Mouse (Mus musculus) C2C12 (cell line): ENCODE measurements around the gene Serinc4.

ENCODE experiments used
- CTCF ChIP-seq: IDR thresholded peaks from one replicate; pipeline ENCODE4 v1.5.1; 2011; ENCODE audit not compliant: control insufficient read depth, insufficient read depth, insufficient read length
- MYOD1 ChIP-seq: IDR thresholded peaks from one replicate; pipeline ENCODE4 v1.6.1; 2011; ENCODE audit warnings: low read depth; ENCODE audit not compliant: control insufficient read depth, insufficient read length
- USF1 ChIP-seq: IDR thresholded peaks from one replicate; pipeline ENCODE4 v1.6.1; 2011; ENCODE audit warnings: low read depth, mild to moderate bottlenecking, control low read depth, moderate library complexity

DNA sequence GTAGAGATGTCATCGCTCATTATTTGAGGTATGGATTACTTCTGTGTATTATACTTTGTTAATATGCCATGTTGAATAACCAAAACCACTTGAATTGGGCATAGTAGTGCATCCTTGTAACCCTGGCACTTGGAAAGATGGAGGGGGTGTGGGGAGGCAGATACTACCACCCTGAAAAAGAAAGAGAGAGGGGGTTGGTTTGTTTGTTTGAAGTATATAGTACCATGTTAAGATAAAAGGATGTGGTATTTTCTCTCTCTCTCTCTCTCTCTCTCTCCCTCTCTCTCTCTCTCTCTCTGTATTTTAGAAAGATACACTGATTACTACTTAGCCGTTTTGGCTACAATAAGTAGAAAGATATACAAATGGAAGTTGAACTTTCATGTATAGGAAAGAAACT, 30.7 kb downstream of the Serinc4 start:
- TF ChIP-seq USF1 (no peak), CTCF (no peak), MYOD1 (no peak)
